Mouse (Mus musculus) spleen, adult 2 months (tissue): Measurements from ENCODE around the gene Sgip1.

Source experiments
- CTCF ChIP-seq: fragments of 200-500 bp; IDR thresholded peaks from 2 replicates; pipeline ENCODE4 v1.5.1; 2011; ENCODE audit warnings: mild to moderate bottlenecking, inconsistent platforms; ENCODE audit not compliant: insufficient read depth, insufficient read length, insufficient replicate concordance; ENCODE audit errors: extremely low read depth
- POLR2A ChIP-seq: fragments of 200-500 bp; IDR thresholded peaks from 2 replicates; pipeline ENCODE4 v1.6.1; 2011; ENCODE audit warnings: low read depth, low read length, inconsistent platforms

- TF ChIP-seq CTCF (no peak), POLR2A (no peak)
Measured at GRCm38 (mm10) chr4:102808258-102808657, 67.2 kb downstream of the Sgip1 start.
